Mouse (Mus musculus): ENCODE data around the gene Dhx33. TPM values are rescaled to one million over a fixed set of nuclear protein-coding genes. Genes with fewer than 3 reads are reported as not detected.

The Dhx33 gene
- total and polyA plus RNA-seq, 2 experiments from 2014 or later: 6.3 to 20.6 TPM

DNA sequence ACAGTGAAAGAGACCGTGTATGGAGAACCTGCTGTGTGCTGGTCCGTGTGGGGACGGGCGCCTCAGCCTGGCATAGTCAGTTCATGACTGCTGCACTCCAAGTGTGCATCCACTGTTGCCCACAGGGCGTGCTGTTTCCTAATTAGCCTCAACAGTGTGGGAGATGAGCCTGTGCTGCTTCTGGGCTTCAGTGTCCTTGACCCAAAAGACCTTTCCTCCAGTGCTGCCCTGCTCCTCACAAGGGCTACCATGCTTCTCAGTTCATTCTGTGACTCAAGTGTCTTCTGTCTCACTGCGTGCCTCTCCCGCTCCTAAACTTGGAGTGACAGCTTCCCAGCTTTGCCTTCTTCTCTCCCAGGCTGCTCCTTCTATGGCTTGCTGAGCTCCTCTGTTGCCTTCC, 68.9 kb downstream of the Dhx33 start:
- Histone ChIP-seq H3K9ac (replicated peaks; ENCODE audit: low read depth, low read length) (no peak overlapping the region), H3K27ac (ENCODE audit: low read depth) (no peak overlapping the region), H3K4me2 (ENCODE audit: low read depth, low read length) (no peak overlapping the region), H3K27me3 (ENCODE audit: control insufficient read depth, insufficient read depth, low read length) (no peaks in the 10 kb centered on the region), H3K4me1 (ENCODE audit: control insufficient read depth, insufficient read depth) (no peaks in the 10 kb centered on the region), H3K9me3 (replicated peaks; ENCODE audit: control insufficient read depth, low read length) (no peaks in the 10 kb centered on the region), H3K4me3 (ENCODE audit: low read depth, low read length) (no peak overlapping the region), H3K36me3 (replicated peaks; ENCODE audit: control insufficient read depth, insufficient read depth, low read length) (peaks cover 66% of the 10 kb centered on the region)
- DNase-seq (ENCODE audit: low spot score) (no peak), ATAC-seq (ENCODE audit: insufficient read depth, low read depth) (no peak)
- no peak for TF ChIP-seq CTCF (IDR thresholded peaks at IDR 0.05; ENCODE audit: low read depth)
- TF ChIP-seq EP300 (IDR thresholded peaks at IDR 0.05; ENCODE audit: low read depth): no peak
- 90% methylated on average over 7 of the region's 7 CpGs for WGBS

Other genes starting within 250 kb of the Dhx33 start
- gene Zfp3, start 240.2 kb downstream of the Dhx33 start, total RNA-seq (2014; rRNA removed; ENCODE audit: low replicate concordance): 4.2 and 4.9 TPM in 2 replicates
- 9.6 and 10.8 TPM in 2 replicates for gene Zfp3, start 240.2 kb downstream of the Dhx33 start, polyA plus RNA-seq (2015; fragmentation: Nextera tagmentation; extraction: Ambion mirVana)
- gene Scimp, start 191.9 kb downstream of the Dhx33 start, total RNA-seq (2014; rRNA removed; ENCODE audit: low replicate concordance): not detected in 2 replicates
- 0.38 and 0.49 TPM in 2 replicates for gene Scimp, start 191.9 kb downstream of the Dhx33 start, polyA plus RNA-seq (2015; fragmentation: Nextera tagmentation; extraction: Ambion mirVana)
- 10.5 and 12.2 TPM in 2 replicates for gene Rabep1, start 159.7 kb downstream of the Dhx33 start, total RNA-seq (2014; rRNA removed; ENCODE audit: low replicate concordance)
- gene Rabep1, start 159.7 kb downstream of the Dhx33 start, polyA plus RNA-seq (2015; fragmentation: Nextera tagmentation; extraction: Ambion mirVana): 29.8 and 32.2 TPM in 2 replicates
- 49.9 and 66.8 TPM in 2 replicates for gene Nup88, start 34.5 kb downstream of the Dhx33 start, total RNA-seq (2014; rRNA removed; ENCODE audit: low replicate concordance)
- 81.5 and 88.4 TPM in 2 replicates for gene Nup88, start 34.5 kb downstream of the Dhx33 start, polyA plus RNA-seq (2015; fragmentation: Nextera tagmentation; extraction: Ambion mirVana)
- 12.7 and 25.3 TPM in 2 replicates for gene Rpain, start 34.2 kb downstream of the Dhx33 start, total RNA-seq (2014; rRNA removed; ENCODE audit: low replicate concordance)
- gene Rpain, start 34.2 kb downstream of the Dhx33 start, polyA plus RNA-seq (2015; fragmentation: Nextera tagmentation; extraction: Ambion mirVana): 45.9 and 53.2 TPM in 2 replicates
- 10.3 and 20.6 TPM in 2 replicates for gene C1qbp, start 21.4 kb downstream of the Dhx33 start, total RNA-seq (2014; rRNA removed; ENCODE audit: low replicate concordance)
- 308 and 311 TPM in 2 replicates for gene C1qbp, start 21.4 kb downstream of the Dhx33 start, polyA plus RNA-seq (2015; fragmentation: Nextera tagmentation; extraction: Ambion mirVana)
- 3.1 and 5.5 TPM in 2 replicates for gene Mis12, start 15.2 kb upstream of the Dhx33 start, total RNA-seq (2014; rRNA removed; ENCODE audit: low replicate concordance)
- gene Mis12, start 15.2 kb upstream of the Dhx33 start, polyA plus RNA-seq (2015; fragmentation: Nextera tagmentation; extraction: Ambion mirVana): 11.2 and 11.4 TPM in 2 replicates
- 30.0 and 37.3 TPM in 2 replicates for gene Derl2, start 15.4 kb upstream of the Dhx33 start, total RNA-seq (2014; rRNA removed; ENCODE audit: low replicate concordance)
- gene Derl2, start 15.4 kb upstream of the Dhx33 start, polyA plus RNA-seq (2015; fragmentation: Nextera tagmentation; extraction: Ambion mirVana): 32.3 and 36.5 TPM in 2 replicates
- gene 6330403K07Rik, start 29.1 kb upstream of the Dhx33 start, total RNA-seq (2014; rRNA removed; ENCODE audit: low replicate concordance): 4.4 and 5.4 TPM in 2 replicates
- 6.0 and 8.1 TPM in 2 replicates for gene 6330403K07Rik, start 29.1 kb upstream of the Dhx33 start, polyA plus RNA-seq (2015; fragmentation: Nextera tagmentation; extraction: Ambion mirVana)
- gene Nlrp1a, start 140.3 kb upstream of the Dhx33 start, total RNA-seq (2014; rRNA removed; ENCODE audit: low replicate concordance): not detected in 2 replicates
- gene Nlrp1a, start 140.3 kb upstream of the Dhx33 start, polyA plus RNA-seq (2015; fragmentation: Nextera tagmentation; extraction: Ambion mirVana): 0.04 TPM in 2 replicates
- 0.19 TPM in 1 of 2 replicates, not detected in the other for gene Nlrp1b, start 226.3 kb upstream of the Dhx33 start, total RNA-seq (2014; rRNA removed; ENCODE audit: low replicate concordance)
- gene Nlrp1b, start 226.3 kb upstream of the Dhx33 start, polyA plus RNA-seq (2015; fragmentation: Nextera tagmentation; extraction: Ambion mirVana): 0.04 TPM in 1 of 2 replicates, not detected in the other